9 mouse cellular contexts compared by ENCODE assay signal in genomic region chr16:76224901-76225586, GRCm38 (mm10).
DNase-seq lines count a peak whose midpoint lies in the region; ATAC-seq and TF ChIP-seq lines count a peak whose summit lies in the region.
"Had no signal": no experiment of that assay in that cellular context is flagged by ENCODE, and none has a peak within 500 bp of the region (broad histone marks: within the 10 kb centered on the region; RNA-seq: fewer than 3 reads in every experiment).

No protein-coding gene starts in this region.

- CTCF ChIA-PET in Patski (lab: Charles Lee), result interaction anchor here (1.0 kb wide), 1 partner anchor 11 kb away, joined by 3 read pairs; no protein-coding TSS in a partner anchor

- DNase-seq in Patski (ENCODE audit: low read depth, low spot score), result no peak
- peak; percentile 54 for DNase-seq in embryo, embryonic 11 days
- peak; percentile 81 for DNase-seq in kidney, postnatal 14 days
- peak; percentile 52 for DNase-seq in lung, postnatal 36 days
- DNase-seq in right cerebral cortex, adult 2 months (ENCODE audit: low spot score in 2 of 2), result no peak
- DNase-seq in c-Kit-positive CD71-positive TER-119-positive erythroid progenitor cells, embryonic 14.5 days (ENCODE audit: low spot score), result no peak
- DNase-seq in cerebellum, adult 18-20 months, result no peak

- TF ChIP-seq CTCF in Patski (IDR thresholded peaks at IDR 0.05), result no peak

- no peaks in the 10 kb centered on the region for H3K27me3 ChIP-seq in Patski
- H3K27me3 ChIP-seq: heart, embryonic 15.5 days; limb, embryonic 12.5 days had no signal

- in situ Hi-C loops in Patski (cut with MboI; ENCODE audit: low pct_unique_long_range_greater_than_20kb), result no loop called here

- peak; percentile 60 for ATAC-seq in Patski

- POLR2A ChIA-PET in Patski (lab: Charles Lee), result no interaction called here

Comparison
In these comparisons a context has a peak if more than half of its experiments do, and no peak if none do; other contexts are left out.
1. DNase-seq: peak in embryo, embryonic 11 days (single experiment), kidney, postnatal 14 days (single experiment) and lung, postnatal 36 days (single experiment); none in Patski (single experiment), right cerebral cortex, adult 2 months (0 of 2), c-Kit-positive CD71-positive TER-119-positive erythroid progenitor cells, embryonic 14.5 days (single experiment) and cerebellum, adult 18-20 months (0 of 2).